Mouse (Mus musculus) E14TG2a.4 (cell line): ENCODE results near the gene Ssmem1.

Experiments used
- CTCF ChIP-seq: conservative IDR thresholded peaks from 2 replicates; pipeline ENCODE4 v1.5.1; 2014; ENCODE audit warnings: low read length
- POU5F1 ChIP-seq: IDR thresholded peaks from 2 replicates; pipeline ENCODE4 v1.6.1; 2014; ENCODE audit warnings: low read length, borderline replicate concordance

GRCm38 (mm10) chr6:30469370-30469769 lies 40.3 kb upstream of the Ssmem1 start:
- TF ChIP-seq CTCF: no peak
- TF ChIP-seq POU5F1: no peak
